Mouse (Mus musculus) embryonic facial prominence, embryonic 12.5 days (tissue): ENCODE results near the gene Arap1. TPM values are rescaled to one million over a fixed set of nuclear protein-coding genes. Genes with fewer than 3 reads are reported as not detected.
A peak's percentile ranks its signal among the peaks of the same experiment; 100 is the strongest.

Experiments
- ATAC-seq: fragments of 200-750 bp; cut with Nextera tagmentation; 2 replicates; pipeline ENCODE4 v1.8.0; 2017; ENCODE audit not compliant: insufficient number of reproducible peaks, insufficient read depth, low FRiP score, low TSS enrichment
- H3K27ac ChIP-seq: fragments of 300-500 bp; sonication (generic); 2 replicates; pipeline ENCODE4 v1.5.1; 2016; ENCODE audit warnings: mild to moderate bottlenecking
- H3K27me3 ChIP-seq: fragments of 300-500 bp; sonication (generic); 2 replicates; pipeline ENCODE4 v1.6.1; 2016; ENCODE audit warnings: mild to moderate bottlenecking, moderate library complexity
- H3K36me3 ChIP-seq: fragments of 300-500 bp; sonication (generic); 2 replicates; pipeline ENCODE4 v1.6.1; 2016; ENCODE audit warnings: mild to moderate bottlenecking
- H3K4me1 ChIP-seq: fragments of 300-500 bp; sonication (generic); 2 replicates; pipeline ENCODE4 v1.6.1; 2016
- H3K4me2 ChIP-seq: fragments of 300-500 bp; sonication (generic); replicated peaks from 2 replicates; pipeline ENCODE4 v1.6.1; 2016; ENCODE audit warnings: mild to moderate bottlenecking, moderate library complexity
- H3K4me3 ChIP-seq: fragments of 300-500 bp; sonication (generic); 2 replicates; pipeline ENCODE4 v1.5.1; 2016; ENCODE audit warnings: mild to moderate bottlenecking
- H3K9ac ChIP-seq: fragments of 300-500 bp; sonication (generic); 2 replicates; pipeline ENCODE4 v1.6.1; 2016; ENCODE audit warnings: mild to moderate bottlenecking, moderate library complexity
- H3K9me3 ChIP-seq: fragments of 300-500 bp; sonication (generic); 2 replicates; pipeline ENCODE4 v1.6.1; 2016; ENCODE audit warnings: mild to moderate bottlenecking, moderate library complexity
- WGBS: fragments of 180-500 bp; shearing (Covaris S2); methylation state at CpG from one replicate; pipeline ENCODE4 v1.1.7; 2016; 5-methylcytosine and 5-hydroxymethylcytosine counted together
- polyA plus RNA-seq: library from polyadenylated mRNA; unstranded; fragments of >200 nt; fragmentation: Nextera tagmentation; extraction: Ambion mirVana; gene quantifications from 2 replicates; pipeline ENCODE4 v1.2.1, GENCODE M21; 2016

Arap1 gene
- polyA plus RNA-seq, 1 experiment from 2014 or later: 29.7 TPM

DNA sequence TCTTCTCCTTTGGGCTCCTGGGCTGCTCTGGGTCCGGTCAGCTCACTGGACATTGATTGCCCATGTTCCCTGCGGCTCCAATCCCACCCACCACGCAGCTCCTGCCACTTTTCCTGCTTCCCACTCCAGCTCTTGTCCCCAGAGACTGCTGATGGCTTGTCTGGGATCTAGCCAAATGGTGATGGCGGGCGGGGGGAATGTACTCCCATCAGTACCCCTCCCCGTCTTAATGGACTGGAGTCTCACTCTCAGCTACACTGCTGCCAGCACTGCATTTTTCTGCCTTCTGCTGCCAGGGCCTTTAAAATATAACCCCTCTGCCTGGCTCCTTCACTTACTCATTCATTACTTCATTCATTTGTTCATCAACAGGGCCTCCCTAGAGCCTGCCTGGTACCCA is 76.1 kb downstream of the Arap1 start:
- no peaks in the 10 kb centered on the region for H3K36me3 ChIP-seq
- H3K4me3 ChIP-seq: no peak overlapping the region
- H3K9ac ChIP-seq: no peak overlapping the region
- H3K27ac ChIP-seq: no peak overlapping the region
- H3K27me3 ChIP-seq: peaks cover 9% of the 10 kb centered on the region
- no peak overlapping the region for H3K4me2 ChIP-seq
- no peak for ATAC-seq
- no peaks in the 10 kb centered on the region for H3K9me3 ChIP-seq
- H3K4me1 ChIP-seq: no peaks in the 10 kb centered on the region
- WGBS: 71% methylated on average over 6 of the region's 6 CpGs

DNA sequence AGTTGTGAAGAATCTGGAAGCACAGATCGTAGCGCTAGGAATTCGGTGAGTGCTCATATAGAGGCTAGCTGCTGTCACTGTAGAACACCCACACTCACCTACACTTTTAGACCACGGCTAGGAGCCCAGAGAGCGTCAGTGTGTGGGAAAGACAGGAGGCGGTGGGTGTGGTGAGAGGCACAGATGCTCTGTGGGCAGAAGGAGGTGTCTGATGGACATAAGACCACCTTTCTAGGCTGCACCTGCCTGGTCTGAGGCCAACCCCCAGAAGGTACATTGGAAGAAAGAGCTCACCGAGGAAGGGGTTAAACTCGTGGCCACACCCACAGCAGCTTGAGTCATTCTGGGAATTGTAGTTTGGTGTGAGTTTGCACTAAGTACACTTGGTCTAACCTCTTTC is 78.8 kb downstream of the Arap1 start:
- no peaks in the 10 kb centered on the region for H3K36me3 ChIP-seq
- no peaks in the 10 kb centered on the region; the same call in 1 of the 2 replicates for H3K27me3 ChIP-seq
- no peaks in the 10 kb centered on the region for H3K4me1 ChIP-seq
- no peak overlapping the region for H3K4me2 ChIP-seq
- no peak overlapping the region for H3K4me3 ChIP-seq
- H3K9ac ChIP-seq: no peak overlapping the region
- no peaks in the 10 kb centered on the region for H3K9me3 ChIP-seq
- no peak for ATAC-seq
- no peak overlapping the region for H3K27ac ChIP-seq
- 65% methylated on average over 8 of the region's 8 CpGs for WGBS

DNA sequence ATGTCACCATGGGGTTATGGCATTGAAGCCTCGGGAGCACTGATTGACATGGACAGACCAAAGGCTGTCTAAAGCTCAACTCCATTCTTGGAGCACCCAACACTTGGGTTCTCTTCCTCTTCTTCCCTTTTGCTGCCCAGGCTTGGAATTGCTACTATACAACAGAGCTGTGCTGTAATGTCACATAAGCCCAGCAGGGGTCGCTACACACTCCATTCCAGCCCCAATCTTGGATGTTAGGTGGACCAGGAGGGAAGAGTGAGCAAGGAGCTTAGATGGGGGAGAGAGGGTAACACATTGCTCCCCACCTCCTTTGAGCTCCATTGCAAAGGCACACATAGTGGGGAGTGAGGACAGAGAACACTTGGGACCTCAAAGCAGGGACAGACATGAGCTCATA is 79.9 kb downstream of the Arap1 start:
- ATAC-seq: no peak
- Histone ChIP-seq H3K9me3 (no peaks in the 10 kb centered on the region), H3K4me1 (no peaks in the 10 kb centered on the region), H3K27me3 (no peaks in the 10 kb centered on the region; the same call in 1 of the 2 replicates), H3K4me2 (no peak overlapping the region), H3K4me3 (no peak overlapping the region), H3K36me3 (no peaks in the 10 kb centered on the region), H3K9ac (no peak overlapping the region), H3K27ac (no peak overlapping the region)
- WGBS: 10% methylated on average over 2 of the region's 2 CpGs

DNA sequence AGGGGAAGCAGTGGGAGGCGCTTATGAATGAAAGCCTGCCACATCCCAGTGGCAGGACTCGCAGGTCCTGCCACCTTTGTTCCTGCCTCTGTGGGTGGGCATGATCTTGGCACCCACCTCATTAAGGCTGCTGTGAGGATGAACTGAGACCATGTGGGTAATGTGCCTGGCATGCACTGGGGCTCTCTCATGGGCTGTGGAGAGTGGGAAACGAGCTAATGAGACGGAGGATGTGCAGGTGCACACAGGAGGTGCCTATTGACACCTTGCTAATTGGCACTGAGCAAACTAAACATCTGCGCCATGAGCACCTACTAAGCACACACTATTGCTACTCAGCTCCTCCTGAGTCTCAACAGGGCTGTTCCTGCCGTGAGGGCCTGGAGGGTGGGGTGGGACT is 87.2 kb downstream of the Arap1 start:
- 59% methylated on average over 6 of the region's 6 CpGs for WGBS
- Histone ChIP-seq H3K27me3 (no peaks in the 10 kb centered on the region), H3K9ac (no peak overlapping the region), H3K9me3 (no peaks in the 10 kb centered on the region), H3K4me2 (no peak overlapping the region), H3K27ac (no peak overlapping the region), H3K4me1 (no peaks in the 10 kb centered on the region), H3K36me3 (no peaks in the 10 kb centered on the region), H3K4me3 (no peak overlapping the region)
- no peak for ATAC-seq

DNA sequence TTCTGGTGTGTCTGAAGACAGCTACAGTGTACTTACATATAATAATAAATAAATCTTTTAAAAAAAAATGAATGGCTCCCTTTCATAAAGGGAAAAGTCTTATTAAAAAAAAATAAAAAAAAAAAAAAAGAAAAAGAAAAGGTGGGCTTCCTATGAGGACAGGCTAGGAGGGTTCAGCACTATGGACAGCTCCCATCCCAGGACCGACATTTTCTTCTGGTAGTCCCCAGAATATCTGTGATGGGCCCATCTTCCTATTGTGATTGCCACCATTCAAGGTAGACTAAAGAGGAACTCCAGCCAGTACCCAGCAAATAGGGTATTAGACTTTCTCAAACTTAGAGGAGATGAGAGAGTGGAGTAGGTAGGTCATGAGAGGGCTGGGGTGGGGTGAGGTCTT is 90.0 kb downstream of the Arap1 start:
- 7% methylated on average over 1 of the region's 1 CpGs for WGBS
- no peak overlapping the region for H3K9ac ChIP-seq
- H3K4me1 ChIP-seq: no peaks in the 10 kb centered on the region
- H3K36me3 ChIP-seq: no peaks in the 10 kb centered on the region
- H3K27me3 ChIP-seq: no peaks in the 10 kb centered on the region
- H3K27ac ChIP-seq: no peak overlapping the region
- H3K4me2 ChIP-seq: no peak overlapping the region
- no peak overlapping the region for H3K4me3 ChIP-seq
- H3K9me3 ChIP-seq: no peaks in the 10 kb centered on the region
- ATAC-seq: no peak

DNA sequence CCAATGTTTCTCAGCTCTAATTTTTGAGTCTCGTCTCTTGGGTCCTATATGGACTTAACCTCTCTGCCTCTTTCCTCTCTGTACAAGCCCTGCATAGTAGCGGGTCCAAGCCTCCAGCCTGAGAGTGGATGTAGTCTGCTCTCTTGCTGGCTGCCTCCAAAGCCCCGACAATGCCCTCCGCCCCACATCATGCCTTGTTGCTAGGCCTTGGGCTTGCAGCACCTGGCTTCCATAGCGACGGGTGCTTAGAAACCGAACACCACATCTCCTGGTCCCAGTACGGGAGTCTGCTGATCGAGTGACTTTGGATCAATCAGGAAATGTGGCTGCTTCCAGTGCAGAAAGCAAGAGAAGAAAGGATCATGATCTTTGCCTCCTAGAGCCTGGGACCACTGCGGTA is 95.2 kb downstream of the Arap1 start:
- Histone ChIP-seq H3K9ac (no peak overlapping the region), H3K27me3 (peaks cover 7% of the 10 kb centered on the region; the same call in 1 of the 2 replicates), H3K36me3 (no peaks in the 10 kb centered on the region), H3K27ac (no peak overlapping the region), H3K4me3 (no peak overlapping the region), H3K4me1 (no peaks in the 10 kb centered on the region), H3K9me3 (no peaks in the 10 kb centered on the region), H3K4me2 (no peak overlapping the region)
- WGBS: 62% methylated on average over 10 of the region's 10 CpGs
- ATAC-seq: no peak

DNA sequence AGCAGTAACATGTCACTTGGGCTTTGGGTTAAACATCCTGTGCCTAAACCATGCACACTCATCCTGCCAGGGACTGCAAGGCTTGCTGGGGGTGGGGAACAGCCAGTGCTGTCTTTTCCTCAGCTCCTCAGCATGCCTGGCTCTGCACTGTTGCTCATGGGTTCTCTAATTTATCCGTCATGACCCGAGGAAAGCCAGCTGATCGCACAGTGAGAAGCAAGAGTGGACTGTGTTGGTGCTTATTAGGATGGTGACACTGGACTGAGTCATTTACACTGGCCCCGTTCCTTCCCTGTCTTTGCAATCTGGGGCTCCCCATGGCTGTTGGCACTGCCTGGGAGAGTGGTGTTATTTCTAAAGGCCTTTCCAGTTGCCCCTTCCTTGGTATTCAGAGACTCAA is 96.3 kb downstream of the Arap1 start:
- 76% methylated on average over 4 of the region's 4 CpGs for WGBS
- H3K4me3 ChIP-seq: no peak overlapping the region
- no peak for ATAC-seq

DNA sequence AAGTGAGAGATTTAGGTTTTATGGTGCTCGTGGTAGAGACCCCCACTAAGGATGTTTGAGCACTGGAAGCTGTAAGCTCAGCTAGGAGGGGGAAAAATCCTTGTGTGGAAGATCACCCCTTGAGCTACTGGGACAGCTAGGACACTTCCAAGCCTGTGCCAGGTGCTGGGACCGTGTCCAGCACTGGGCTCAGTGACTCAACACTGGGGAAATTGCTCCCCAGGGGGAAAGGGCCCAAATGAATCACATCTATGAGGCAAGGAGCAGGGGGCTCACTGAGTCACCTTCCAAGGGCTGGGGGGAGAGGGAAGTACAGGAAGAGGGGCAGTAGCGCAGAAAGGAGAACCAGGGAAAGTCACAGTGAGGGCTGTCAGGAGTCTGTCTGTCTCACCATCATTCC is 102.0 kb downstream of the Arap1 start:
- H3K9me3 ChIP-seq: no peaks in the 10 kb centered on the region
- H3K36me3 ChIP-seq: no peaks in the 10 kb centered on the region
- no peak overlapping the region for H3K27ac ChIP-seq
- 52% methylated on average over 3 of the region's 3 CpGs for WGBS
- no peaks in the 10 kb centered on the region for H3K4me1 ChIP-seq
- no peak overlapping the region for H3K9ac ChIP-seq
- H3K27me3 ChIP-seq: peaks cover 38% of the 10 kb centered on the region
- H3K4me3 ChIP-seq: no peak overlapping the region
- no peak overlapping the region; the same call in 1 of the 2 replicates for H3K4me2 ChIP-seq
- no peak for ATAC-seq

More for the DNA sequence above, 96.3 kb downstream of the Arap1 start:
- no peaks in the 10 kb centered on the region for H3K4me1 ChIP-seq
- no peak overlapping the region for H3K27ac ChIP-seq
- H3K9ac ChIP-seq: no peak overlapping the region
- no peaks in the 10 kb centered on the region for H3K36me3 ChIP-seq
- no peaks in the 10 kb centered on the region for H3K9me3 ChIP-seq
- no peak overlapping the region for H3K4me2 ChIP-seq
- H3K27me3 ChIP-seq: peaks cover 7% of the 10 kb centered on the region; the same call in 1 of the 2 replicates

DNA sequence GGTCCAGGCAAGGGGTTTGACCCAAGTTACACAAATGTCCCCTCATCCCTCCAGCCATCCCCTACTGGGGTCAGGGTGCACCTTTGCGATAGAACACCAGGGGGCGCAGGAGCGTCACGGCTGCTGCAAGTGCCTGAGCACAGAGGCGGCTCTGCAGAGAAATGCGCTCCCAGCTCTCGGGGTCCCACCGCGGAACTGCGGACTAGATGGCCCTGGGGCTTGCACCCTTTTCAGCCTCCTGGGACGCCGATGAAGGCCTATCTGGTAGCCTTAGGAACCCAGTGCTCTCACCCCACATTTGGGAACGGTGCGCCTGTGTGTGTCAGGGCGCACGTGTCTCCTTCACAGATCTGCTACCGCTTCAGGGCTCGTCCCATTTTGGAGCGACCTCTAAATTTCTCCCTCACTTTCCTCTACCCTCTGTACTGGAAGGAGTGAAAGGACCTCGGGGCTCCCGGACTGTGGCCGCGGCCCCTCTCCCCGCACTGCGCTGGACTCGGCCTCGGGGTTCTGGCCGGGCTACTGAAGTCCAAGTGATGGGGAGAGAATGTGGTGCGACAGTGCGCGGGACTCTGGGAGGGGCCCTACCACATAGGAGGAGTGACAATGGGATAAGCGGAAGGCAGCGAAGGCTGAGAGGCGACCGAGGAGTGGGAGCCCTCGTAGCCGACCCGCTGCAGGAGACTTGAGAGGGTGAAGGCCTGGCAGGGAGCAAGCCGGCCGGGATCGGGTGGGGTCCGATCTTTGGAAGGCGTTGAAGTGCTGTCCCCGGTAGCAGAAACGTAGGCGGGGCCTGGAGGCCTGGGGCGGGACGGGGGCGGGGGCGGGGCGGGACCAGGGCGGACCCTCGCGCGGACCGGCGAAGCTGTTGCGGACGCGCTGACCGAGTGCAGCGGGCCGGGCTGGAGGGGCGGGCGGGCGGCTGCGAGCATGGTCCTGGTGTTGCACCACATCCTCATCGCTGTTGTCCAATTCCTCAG is 102.8 kb downstream of the Arap1 start:
- Histone ChIP-seq H3K27me3 (peaks cover 44% of the 10 kb centered on the region), H3K27ac (no peak overlapping the region)
- WGBS: under 1% methylated on average over 68 of the region's 68 CpGs

DNA sequence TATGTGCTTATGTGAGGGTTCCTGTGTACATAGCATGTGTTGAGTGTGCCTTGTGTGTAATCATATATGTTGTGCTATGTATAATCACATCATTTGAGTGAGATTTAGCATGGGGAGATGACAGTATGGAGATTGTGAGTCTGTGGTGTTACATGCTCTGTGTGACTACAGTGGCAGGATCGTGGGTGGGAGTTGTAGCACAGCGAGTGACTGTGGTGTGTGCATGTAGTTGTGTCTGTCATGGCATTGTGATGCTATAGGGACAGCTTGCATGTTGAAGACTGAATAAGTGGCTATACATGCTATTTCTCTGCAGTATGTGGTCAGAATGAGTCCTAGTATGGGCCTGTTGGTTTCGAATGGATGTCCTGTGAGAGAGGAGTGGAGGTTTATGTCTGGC is 104.8 kb downstream of the Arap1 start:
- Histone ChIP-seq H3K27me3 (peaks cover 44% of the 10 kb centered on the region), H3K9me3 (no peaks in the 10 kb centered on the region), H3K4me1 (0 out of 2 replicates have a peak, but pooled peaks cover 3% of the 10 kb centered on the region), H3K9ac (no peak overlapping the region), H3K36me3 (no peaks in the 10 kb centered on the region), H3K4me3 (no peak overlapping the region), H3K4me2 (no peak overlapping the region), H3K27ac (no peak overlapping the region)
- WGBS: 81% methylated on average over 3 of the region's 3 CpGs
- no peak for ATAC-seq

More for the DNA sequence above, 102.8 kb downstream of the Arap1 start:
- ATAC-seq: peak; percentile 65
- Histone ChIP-seq H3K4me3 (peak overlapping the region; percentile 47), H3K36me3 (no peaks in the 10 kb centered on the region), H3K4me2 (peak overlapping the region; percentile 96), H3K9ac (peak overlapping the region; percentile 49), H3K9me3 (no peaks in the 10 kb centered on the region), H3K4me1 (no peaks in the 10 kb centered on the region)

DNA sequence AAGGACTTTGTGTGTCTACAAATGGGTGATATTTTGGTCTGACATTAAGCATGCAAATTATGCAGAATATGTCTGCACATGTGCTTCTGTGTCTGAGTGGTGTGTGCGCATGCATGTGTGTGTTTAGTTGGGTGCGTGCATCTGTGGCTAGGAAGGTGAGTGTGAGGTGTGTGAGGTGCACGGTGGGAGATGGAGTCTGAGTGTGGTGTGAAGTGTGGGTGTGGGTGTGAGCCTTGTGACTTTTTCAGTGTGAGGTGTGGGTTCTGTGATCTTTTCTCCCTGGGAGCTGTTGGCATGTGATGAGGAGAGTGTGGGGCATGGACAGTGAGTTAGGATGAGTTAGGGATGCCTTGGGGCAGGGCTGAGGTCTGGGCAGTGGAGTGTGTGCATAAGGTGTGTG is 105.4 kb downstream of the Arap1 start:
- no peak overlapping the region for H3K4me3 ChIP-seq
- H3K9me3 ChIP-seq: no peaks in the 10 kb centered on the region
- H3K36me3 ChIP-seq: no peaks in the 10 kb centered on the region
- ATAC-seq: no peak
- H3K4me2 ChIP-seq: no peak overlapping the region
- peaks cover 47% of the 10 kb centered on the region for H3K27me3 ChIP-seq
- no peak overlapping the region for H3K27ac ChIP-seq
- 0 out of 2 replicates have a peak, but pooled peaks cover 3% of the 10 kb centered on the region for H3K4me1 ChIP-seq
- no peak overlapping the region for H3K9ac ChIP-seq
- WGBS: 86% methylated on average over 3 of the region's 3 CpGs

DNA sequence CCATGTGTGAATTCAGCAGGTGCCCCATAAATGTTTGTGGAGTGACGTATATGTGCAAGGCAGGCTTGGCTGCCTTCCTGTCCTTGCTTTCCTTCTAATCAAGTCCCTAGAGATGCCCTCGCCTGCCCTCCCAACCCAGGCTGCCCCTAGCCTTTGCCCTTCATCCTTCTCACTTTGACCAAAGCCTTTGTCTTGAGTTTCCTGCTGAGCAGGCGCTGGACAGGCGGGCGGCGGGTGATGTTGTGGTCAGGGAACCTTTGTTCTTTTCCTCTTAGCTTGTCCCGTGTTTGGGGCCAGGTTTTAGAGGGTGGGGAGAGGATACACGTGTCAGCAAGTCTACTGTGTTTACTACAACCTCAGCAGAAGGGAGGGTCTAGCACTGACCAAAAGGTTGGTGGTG is 105.9 kb downstream of the Arap1 start:
- Histone ChIP-seq H3K4me1 (0 out of 2 replicates have a peak, but pooled peaks cover 3% of the 10 kb centered on the region), H3K9me3 (no peaks in the 10 kb centered on the region), H3K4me2 (no peak overlapping the region), H3K27ac (no peak overlapping the region), H3K27me3 (peaks cover 47% of the 10 kb centered on the region), H3K36me3 (no peaks in the 10 kb centered on the region), H3K9ac (no peak overlapping the region), H3K4me3 (no peak overlapping the region)
- WGBS: 23% methylated on average over 8 of the region's 8 CpGs
- ATAC-seq: no peak
